Mouse (Mus musculus) heart, adult 2 months (tissue): ENCODE results near the gene Cbl. TPM values are rescaled to one million over a fixed set of nuclear protein-coding genes. Genes with fewer than 3 reads are reported as not detected.

ENCODE experiments used
- DNase-seq, 2 experiments: peaks; one replicate each; pipeline ENCODE4 v3.0.0; 2021
- H3K27ac ChIP-seq: fragments of 200-600 bp; 2 replicates; pipeline ENCODE4 v1.8.1; 2022
- H3K27me3 ChIP-seq: fragments of 200-500 bp; 2 replicates; pipeline ENCODE4 v1.6.1; 2012; ENCODE audit warnings: mild to moderate bottlenecking, low read length, inconsistent platforms, mixed read lengths; ENCODE audit not compliant: control insufficient read depth, insufficient read depth
- H3K36me3 ChIP-seq: fragments of 200-500 bp; 2 replicates; pipeline ENCODE4 v1.6.1; 2012; ENCODE audit warnings: low read length, inconsistent platforms; ENCODE audit not compliant: control insufficient read depth, insufficient read depth
- H3K4me1 ChIP-seq: fragments of 200-500 bp; 2 replicates; pipeline ENCODE4 v1.6.1; 2011; ENCODE audit warnings: low read length; ENCODE audit not compliant: control insufficient read depth, insufficient read depth
- H3K4me3 ChIP-seq: fragments of 200-600 bp; 2 replicates; pipeline ENCODE4 v1.8.1; 2022
- H3K79me2 ChIP-seq: fragments of 200-500 bp; replicated peaks from 2 replicates; pipeline ENCODE4 v1.6.1; 2012; ENCODE audit warnings: mild to moderate bottlenecking, inconsistent platforms, low read length, moderate library complexity, mixed read lengths; ENCODE audit not compliant: control insufficient read depth, insufficient read depth
- H3K9ac ChIP-seq: fragments of 200-500 bp; 2 replicates; pipeline ENCODE4 v1.6.1; 2012; ENCODE audit warnings: low read depth, mild to moderate bottlenecking, control low read depth, inconsistent platforms, low read length, mixed read lengths
- CTCF ChIP-seq: fragments of 200-600 bp; IDR thresholded peaks from 2 replicates; pipeline ENCODE4 v1.8.1; 2022; ENCODE audit warnings: antibody characterized with exemption, mild to moderate bottlenecking, moderate library complexity
- EP300 ChIP-seq: fragments of 200-500 bp; IDR thresholded peaks from 2 replicates; pipeline ENCODE4 v1.6.1; 2011; ENCODE audit warnings: low read depth, low read length, control low read depth; ENCODE audit not compliant: insufficient read depth
- POLR2A ChIP-seq: fragments of 200-500 bp; IDR thresholded peaks from 2 replicates; pipeline ENCODE4 v1.6.1; 2011; ENCODE audit warnings: mild to moderate bottlenecking, low read depth, low read length, control low read depth; ENCODE audit not compliant: insufficient read depth
- WGBS: fragments of 180-500 bp; shearing (Covaris S2); methylation state at CpG from one replicate; pipeline ENCODE4 v1.1.7; 2018; 5-methylcytosine and 5-hydroxymethylcytosine counted together
- intact Hi-C: fragments of 180-260 bp; cut with DNase I; formaldehyde crosslinking; loops from one replicate; pipeline ENCODE4 v1.15.1; 2025
- polyA plus RNA-seq: library from polyadenylated mRNA; depleted of rRNA; stranded (reverse); fragments of >200 nt; gene quantifications from 2 replicates; pipeline ENCODE4 v1.2.3, GENCODE M21; 2012
- total RNA-seq, 2 experiments: library from RNA; stranded (reverse); gene quantifications; 2 replicates each; pipeline ENCODE4 v1.2.3; 2021

Gene Cbl
- total and polyA plus RNA-seq, 3 experiments: 5.0 to 18.7 (median 17.8) TPM

DNA sequence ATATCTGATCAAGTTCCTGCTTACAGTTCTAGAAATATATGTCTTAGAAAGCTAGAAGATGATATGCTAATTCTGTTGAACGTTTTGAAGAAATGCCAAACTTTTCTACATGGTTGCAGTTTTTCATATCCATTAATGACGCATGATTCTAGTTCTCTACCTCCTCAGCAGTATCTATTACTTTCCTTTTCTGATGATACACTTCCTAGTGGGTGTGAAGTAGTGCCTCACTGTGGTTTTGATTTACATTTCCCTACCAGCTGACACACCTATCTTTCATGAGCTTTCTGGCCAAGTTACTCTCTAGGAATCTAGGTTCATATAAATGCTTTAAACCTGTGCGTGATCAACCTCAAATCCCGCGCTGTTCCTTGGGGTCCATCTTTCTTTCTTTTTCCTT, 41.1 kb downstream of the Cbl start:
- no peak for TF ChIP-seq EP300
- no peak for TF ChIP-seq POLR2A
- no peak for DNase-seq
- no peak overlapping the region for H3K9ac ChIP-seq
- no peak overlapping the region for H3K4me3 ChIP-seq
- H3K27me3 ChIP-seq: no peaks in the 10 kb centered on the region
- H3K36me3 ChIP-seq: peaks cover 5% of the 10 kb centered on the region; the same call in 1 of the 2 replicates
- H3K4me1 ChIP-seq: no peaks in the 10 kb centered on the region; the same call in none of the 2 replicates
- WGBS: 90% methylated on average over 5 of the region's 5 CpGs
- H3K27ac ChIP-seq: no peak overlapping the region
- intact Hi-C loops: no loop called here
- H3K79me2 ChIP-seq: peaks cover 5% of the 10 kb centered on the region; the same call in 1 of the 2 replicates

DNA sequence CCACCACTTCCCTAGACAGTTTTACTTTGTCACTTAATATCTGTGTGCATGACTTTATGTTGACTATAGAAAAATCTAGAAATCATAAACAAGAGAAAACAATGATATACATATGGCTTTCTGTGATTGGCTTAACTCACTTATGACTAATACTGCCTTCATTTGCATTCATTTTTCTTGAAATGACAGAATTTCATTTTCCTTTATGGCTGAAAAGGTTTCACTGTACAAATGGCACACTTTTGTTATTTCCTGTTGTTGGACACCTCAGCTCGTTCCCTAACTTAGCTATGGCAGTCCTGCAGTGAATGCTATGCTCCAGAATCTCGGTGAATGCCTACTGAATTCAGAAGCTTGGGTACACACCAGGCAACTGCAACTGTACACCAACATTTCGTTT, 41.5 kb downstream of the Cbl start:
- Histone ChIP-seq H3K27me3 (no peaks in the 10 kb centered on the region), H3K9ac (no peak overlapping the region), H3K27ac (no peak overlapping the region), H3K36me3 (peaks cover 5% of the 10 kb centered on the region; the same call in 1 of the 2 replicates), H3K4me1 (no peaks in the 10 kb centered on the region; the same call in none of the 2 replicates), H3K79me2 (peaks cover 5% of the 10 kb centered on the region; the same call in 1 of the 2 replicates), H3K4me3 (no peak overlapping the region)
- intact Hi-C loops: no loop called here
- TF ChIP-seq EP300 (no peak), POLR2A (no peak), CTCF (no peak)
- DNase-seq: no peak
- WGBS: 72% methylated on average over 3 of the region's 3 CpGs

DNA sequence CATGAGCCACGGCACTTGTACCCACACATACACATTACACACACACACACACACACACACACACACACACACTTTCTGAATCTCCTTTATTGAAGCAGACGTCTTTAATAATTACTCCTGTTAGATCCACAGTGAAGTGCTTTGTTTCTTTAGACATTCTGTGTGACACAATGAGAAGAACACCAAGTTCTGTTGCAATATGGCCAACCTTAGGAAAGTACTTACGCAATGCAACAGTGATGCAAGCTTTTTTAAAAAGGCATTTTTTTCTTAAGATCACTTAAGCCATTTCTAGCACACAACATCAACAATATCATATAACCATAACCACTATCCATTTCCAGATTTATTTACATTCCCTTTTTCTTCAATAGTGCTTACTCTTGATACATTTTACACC, 42.7 kb downstream of the Cbl start:
- H3K27ac ChIP-seq: no peak overlapping the region
- H3K4me1 ChIP-seq: no peaks in the 10 kb centered on the region; the same call in none of the 2 replicates
- H3K9ac ChIP-seq: no peak overlapping the region
- no peak for TF ChIP-seq EP300
- no peak for TF ChIP-seq CTCF
- no peak overlapping the region for H3K4me3 ChIP-seq
- peaks cover 5% of the 10 kb centered on the region; the same call in 1 of the 2 replicates for H3K79me2 ChIP-seq
- DNase-seq: no peak
- H3K27me3 ChIP-seq: no peaks in the 10 kb centered on the region
- 89% methylated on average over 3 of the region's 3 CpGs for WGBS
- intact Hi-C loops: no loop called here
- H3K36me3 ChIP-seq: peaks cover 5% of the 10 kb centered on the region; the same call in 1 of the 2 replicates

DNA sequence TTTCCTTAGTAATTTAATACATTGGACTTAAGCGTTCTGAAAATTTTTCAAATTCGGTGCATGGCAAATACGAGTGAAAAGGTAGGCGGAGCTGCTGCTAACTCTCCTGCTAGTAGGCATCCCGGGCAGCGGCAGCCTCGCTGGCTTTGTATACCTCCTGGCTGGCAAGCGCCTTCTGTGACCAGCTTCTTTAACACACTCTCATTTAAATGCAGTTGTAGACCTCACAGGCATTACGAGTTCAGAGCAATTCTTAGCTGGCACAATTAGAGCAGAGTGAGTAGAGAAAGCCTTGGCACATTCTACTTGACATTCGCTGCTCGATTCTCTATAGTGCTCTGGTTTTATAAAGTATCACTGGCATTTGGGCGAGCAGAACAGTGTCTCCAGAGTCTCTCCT, 45.6 kb downstream of the Cbl start:
- no peak overlapping the region for H3K9ac ChIP-seq
- no peak overlapping the region for H3K4me3 ChIP-seq
- H3K27ac ChIP-seq: no peak overlapping the region
- no peaks in the 10 kb centered on the region for H3K36me3 ChIP-seq
- intact Hi-C loops: no loop called here
- no peaks in the 10 kb centered on the region for H3K27me3 ChIP-seq
- DNase-seq: no peak
- no peaks in the 10 kb centered on the region; the same call in none of the 2 replicates for H3K4me1 ChIP-seq
- 70% methylated on average over 12 of the region's 12 CpGs for WGBS
- H3K79me2 ChIP-seq: peaks cover 7% of the 10 kb centered on the region; the same call in 1 of the 2 replicates
- TF ChIP-seq EP300 (no peak), CTCF (no peak), POLR2A (no peak)

DNA sequence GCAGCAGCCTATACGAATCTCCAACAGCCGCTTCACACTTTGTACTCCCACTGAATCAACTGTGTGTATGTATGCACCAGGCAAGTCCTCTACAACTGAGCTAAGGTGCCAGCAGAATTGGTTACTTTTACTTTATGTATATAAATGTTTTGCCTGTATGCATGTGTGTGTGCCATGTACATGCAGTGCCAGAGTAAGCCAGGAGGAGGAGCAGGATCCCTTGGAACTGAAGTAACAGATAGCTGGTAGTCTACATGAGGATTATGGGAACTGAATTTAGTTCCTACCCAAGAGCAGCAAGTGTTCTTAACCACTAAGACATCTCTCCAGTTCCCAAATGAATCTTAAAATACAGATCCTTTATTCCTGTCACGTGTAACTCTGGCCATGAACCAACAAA, 51.6 kb downstream of the Cbl start:
- H3K4me1 ChIP-seq: peaks cover 11% of the 10 kb centered on the region
- peaks cover 8% of the 10 kb centered on the region for H3K79me2 ChIP-seq
- intact Hi-C loops: loop anchor here (2.0 kb wide), 1 partner anchor 53 kb away; the partner anchor contains the start of gene Cbl
- H3K36me3 ChIP-seq: peaks cover 10% of the 10 kb centered on the region
- peak; percentile 44 to 55 for DNase-seq
- peak overlapping the region; percentile 24; the same call in 1 of the 2 replicates for H3K27ac ChIP-seq
- TF ChIP-seq CTCF: peak; percentile 71
- TF ChIP-seq EP300: no peak
- TF ChIP-seq POLR2A: no peak
- H3K27me3 ChIP-seq: no peaks in the 10 kb centered on the region
- H3K4me3 ChIP-seq: no peak overlapping the region
- H3K9ac ChIP-seq: no peak overlapping the region
- 79% methylated on average over 3 of the region's 3 CpGs for WGBS

DNA sequence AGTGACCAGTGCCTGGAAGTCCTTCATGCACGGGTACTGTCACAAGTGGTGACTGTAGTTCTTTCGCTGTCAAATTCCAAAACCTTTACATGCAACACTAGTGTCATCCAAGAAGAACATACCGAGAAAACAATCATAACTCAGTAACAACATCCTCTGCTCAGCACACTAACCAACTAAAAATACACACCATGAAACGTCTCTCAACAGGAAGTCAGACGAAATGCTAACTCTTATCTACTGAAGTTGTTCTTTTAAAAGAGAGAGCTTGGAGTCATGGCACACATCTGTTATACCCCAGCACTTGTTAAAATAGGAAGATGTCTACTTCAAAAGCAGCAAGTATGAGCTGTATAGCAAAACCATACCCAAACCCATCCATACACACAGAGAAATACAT, 52.3 kb downstream of the Cbl start:
- intact Hi-C loops: no loop called here
- DNase-seq: no peak
- H3K27ac ChIP-seq: peak overlapping the region; percentile 24; the same call in 1 of the 2 replicates
- WGBS: 8% methylated on average over 5 of the region's 5 CpGs
- no peak for TF ChIP-seq POLR2A
- TF ChIP-seq CTCF: no peak
- TF ChIP-seq EP300: no peak
- peaks cover 8% of the 10 kb centered on the region for H3K79me2 ChIP-seq
- H3K27me3 ChIP-seq: no peaks in the 10 kb centered on the region
- H3K9ac ChIP-seq: no peak overlapping the region; the same call in 1 of the 2 replicates
- H3K4me3 ChIP-seq: no peak overlapping the region
- H3K4me1 ChIP-seq: peaks cover 11% of the 10 kb centered on the region
- peaks cover 10% of the 10 kb centered on the region for H3K36me3 ChIP-seq
